Mouse (Mus musculus): ENCODE measurements around the gene Nsun7. TPM values are rescaled to one million over a fixed set of nuclear protein-coding genes. Genes with fewer than 3 reads are reported as not detected.
A peak's percentile ranks its signal among the peaks of the same experiment; 100 is the strongest.

The Nsun7 gene
- total RNA-seq (2021) = 1 to 10 TPM; 6.7 to 9.1 TPM
- long read RNA-seq, experiment 1, partial matches to known transcripts = 2 of 5 reads
- long read RNA-seq, experiment 1, other reads (novel, unspliced or antisense) = 3 of 5 reads
- long read RNA-seq, experiment 2, partial matches to known transcripts = 2 of 3 reads
- long read RNA-seq, experiment 2, other reads (novel, unspliced or antisense) = 1 of 3 reads

GRCm38 (mm10) chr5:66259756-66260448 is at the start of gene Nsun7:
Gene Nsun7, plus strand, starts transcription at chr5:66259897.
- DNase-seq (ENCODE audit: extremely low spot score in 1 of 2, low spot score in 2 of 2) = peak; percentile 82 to 84
- intact Hi-C loops (cut with DNase I) = loop anchor here (5.0 to 10.0 kb wide), 2 partner anchors 57 to 415 kb away; partner anchors contain the start of gene Uchl1
- TF ChIP-seq CTCF (IDR thresholded peaks at IDR 0.05) = no peak
- peak within 1 kb of the TSS; percentile 72 for H3K27ac ChIP-seq
- peak within 1 kb of the TSS; percentile 68 for H3K4me3 ChIP-seq

- H3K4me3 ChIP-seq = no peak overlapping the region
- intact Hi-C loops (cut with DNase I) = no loop called here
- no peak for TF ChIP-seq CTCF (IDR thresholded peaks at IDR 0.05)
- DNase-seq (ENCODE audit: extremely low spot score in 1 of 2, low spot score in 2 of 2) = no peak
- H3K27ac ChIP-seq = no peak overlapping the region
Measured at GRCm38 (mm10) chr5:66214395-66214935, 45.2 kb upstream of the Nsun7 start.

- no peak for DNase-seq (ENCODE audit: extremely low spot score in 1 of 2, low spot score in 2 of 2)
- intact Hi-C loops (cut with DNase I) = no loop called here
- TF ChIP-seq CTCF (IDR thresholded peaks at IDR 0.05) = no peak
- H3K4me3 ChIP-seq = no peak overlapping the region
- H3K27ac ChIP-seq = no peak overlapping the region
Measured at GRCm38 (mm10) chr5:66215569-66216277, 44.0 kb upstream of the Nsun7 start.

GRCm38 (mm10) chr5:66219692-66220091 is 40.0 kb upstream of the Nsun7 start:
- TF ChIP-seq CTCF (IDR thresholded peaks at IDR 0.05) = no peak
- Histone ChIP-seq H3K4me3 (no peak overlapping the region), H3K27ac (no peak overlapping the region)
- DNase-seq (ENCODE audit: extremely low spot score in 1 of 2, low spot score in 2 of 2) = no peak
- intact Hi-C loops (cut with DNase I) = no loop called here

- DNase-seq (ENCODE audit: extremely low spot score in 1 of 2, low spot score in 2 of 2) = no peak
- intact Hi-C loops (cut with DNase I) = no loop called here
- no peak for TF ChIP-seq CTCF (IDR thresholded peaks at IDR 0.05)
- H3K27ac ChIP-seq = no peak overlapping the region
- H3K4me3 ChIP-seq = no peak overlapping the region
Measured at GRCm38 (mm10) chr5:66220620-66221019, 39.1 kb upstream of the Nsun7 start.

GRCm38 (mm10) chr5:66222916-66223315 is 36.8 kb upstream of the Nsun7 start:
- no peak overlapping the region for H3K4me3 ChIP-seq
- H3K27ac ChIP-seq = no peak overlapping the region
- intact Hi-C loops (cut with DNase I) = no loop called here
- TF ChIP-seq CTCF (IDR thresholded peaks at IDR 0.05) = no peak
- DNase-seq (ENCODE audit: extremely low spot score in 1 of 2, low spot score in 2 of 2) = no peak

GRCm38 (mm10) chr5:66226526-66226925 is 33.2 kb upstream of the Nsun7 start:
- intact Hi-C loops (cut with DNase I) = no loop called here
- no peak overlapping the region for H3K4me3 ChIP-seq
- no peak for TF ChIP-seq CTCF (IDR thresholded peaks at IDR 0.05)
- H3K27ac ChIP-seq = no peak overlapping the region
- no peak for DNase-seq (ENCODE audit: extremely low spot score in 1 of 2, low spot score in 2 of 2)

- Histone ChIP-seq H3K27ac (no peak overlapping the region), H3K4me3 (no peak overlapping the region)
- TF ChIP-seq CTCF (IDR thresholded peaks at IDR 0.05) = no peak
- intact Hi-C loops (cut with DNase I) = no loop called here
- DNase-seq (ENCODE audit: extremely low spot score in 1 of 2, low spot score in 2 of 2) = no peak
Measured at GRCm38 (mm10) chr5:66231660-66232269, 27.9 kb upstream of the Nsun7 start.

- no peak for TF ChIP-seq CTCF (IDR thresholded peaks at IDR 0.05)
- Histone ChIP-seq H3K4me3 (no peak overlapping the region), H3K27ac (no peak overlapping the region)
- intact Hi-C loops (cut with DNase I) = no loop called here
- DNase-seq (ENCODE audit: extremely low spot score in 1 of 2, low spot score in 2 of 2) = no peak
Measured at GRCm38 (mm10) chr5:66232456-66232855, 27.2 kb upstream of the Nsun7 start.

- Histone ChIP-seq H3K27ac (no peak overlapping the region), H3K4me3 (no peak overlapping the region)
- no peak for DNase-seq (ENCODE audit: extremely low spot score in 1 of 2, low spot score in 2 of 2)
- intact Hi-C loops (cut with DNase I) = loop anchor here (10.0 kb wide), 1 partner anchor 157 kb away; no protein-coding TSS in a partner anchor
- TF ChIP-seq CTCF (IDR thresholded peaks at IDR 0.05) = peak; percentile 46
Measured at GRCm38 (mm10) chr5:66241894-66242293, 17.8 kb upstream of the Nsun7 start.

- Histone ChIP-seq H3K4me3 (no peak overlapping the region), H3K27ac (no peak overlapping the region)
- intact Hi-C loops (cut with DNase I) = loop anchor here (10.0 kb wide), 1 partner anchor 159 kb away; no protein-coding TSS in a partner anchor
- no peak for DNase-seq (ENCODE audit: extremely low spot score in 1 of 2, low spot score in 2 of 2)
- TF ChIP-seq CTCF (IDR thresholded peaks at IDR 0.05) = no peak
Measured at GRCm38 (mm10) chr5:66243467-66243866, 16.2 kb upstream of the Nsun7 start.
